Mouse (Mus musculus) liver, adult 2 months (tissue): ENCODE results near the gene Commd1. TPM values are rescaled to one million over a fixed set of nuclear protein-coding genes. Genes with fewer than 3 reads are reported as not detected.

Experiments used
- DNase-seq: peaks from one replicate; pipeline ENCODE4 v3.0.0-alpha.2; 2011; ENCODE audit warnings: low read depth, low spot score; ENCODE audit errors: extremely low read depth
- H3K27ac ChIP-seq: fragments of 200-500 bp; replicated peaks from 2 replicates; pipeline ENCODE4 v1.5.1; 2012; ENCODE audit warnings: low read depth, mild to moderate bottlenecking, control low read depth, inconsistent platforms, low read length; ENCODE audit not compliant: insufficient read depth
- H3K27me3 ChIP-seq: fragments of 200-500 bp; 2 replicates; pipeline ENCODE4 v1.6.1; 2012; ENCODE audit warnings: mild to moderate bottlenecking, moderate library complexity, low read length, inconsistent platforms; ENCODE audit not compliant: control insufficient read depth, insufficient read depth
- H3K36me3 ChIP-seq: fragments of 200-500 bp; 2 replicates; pipeline ENCODE4 v1.6.1; 2012; ENCODE audit warnings: low read length, inconsistent platforms; ENCODE audit not compliant: control insufficient read depth, insufficient read depth
- H3K4me1 ChIP-seq: fragments of 200-500 bp; 2 replicates; pipeline ENCODE4 v1.6.1; 2011; ENCODE audit warnings: low read length; ENCODE audit not compliant: control insufficient read depth, insufficient read depth
- H3K4me3 ChIP-seq: fragments of 200-500 bp; 2 replicates; pipeline ENCODE4 v1.5.1; 2011; ENCODE audit warnings: low read depth, mild to moderate bottlenecking, control low read depth, low read length, moderate library complexity; ENCODE audit not compliant: insufficient read depth
- H3K79me2 ChIP-seq: fragments of 200-500 bp; 2 replicates; pipeline ENCODE4 v1.6.1; 2012; ENCODE audit warnings: inconsistent platforms, mild to moderate bottlenecking, low read length, moderate library complexity; ENCODE audit not compliant: control insufficient read depth, insufficient read depth
- H3K9ac ChIP-seq: fragments of 200-500 bp; 2 replicates; pipeline ENCODE4 v1.6.1; 2012; ENCODE audit warnings: low read depth, mild to moderate bottlenecking, control low read depth, inconsistent platforms, low read length
- CTCF ChIP-seq: fragments of 200-500 bp; IDR thresholded peaks from 2 replicates; pipeline ENCODE4 v1.5.1; 2011; ENCODE audit warnings: low read depth, low read length, control low read depth
- POLR2A ChIP-seq: fragments of 200-500 bp; IDR thresholded peaks from 2 replicates; pipeline ENCODE4 v1.6.1; 2011; ENCODE audit warnings: low read length, control low read depth; ENCODE audit not compliant: insufficient read depth; ENCODE audit errors: extremely low read depth
- WGBS: fragments of 180-500 bp; shearing (Covaris S2); methylation state at CpG from one replicate; pipeline ENCODE4 v1.1.7; 2018; 5-methylcytosine and 5-hydroxymethylcytosine counted together
- polyA plus RNA-seq: library from polyadenylated mRNA; depleted of rRNA; stranded (reverse); fragments of >200 nt; gene quantifications from 2 replicates; pipeline ENCODE4 v1.2.3, GENCODE M21; 2012
- total RNA-seq: library from RNA; depleted of rRNA; stranded (reverse); fragments of >200 nt; gene quantifications from 2 replicates; pipeline ENCODE4 v1.2.3, GENCODE M21; 2014

Commd1 gene
- total and polyA plus RNA-seq, 2 experiments: 15.9 to 53.5 TPM

GRCm38 (mm10) chr11:22973599-22973998 lies 8.6 kb downstream of the Commd1 start:
- Histone ChIP-seq H3K4me3 (peak overlapping the region; percentile 61), H3K79me2 (peaks cover 28% of the 10 kb centered on the region; the same call in 1 of the 2 replicates), H3K36me3 (peaks cover 15% of the 10 kb centered on the region), H3K27me3 (no peaks in the 10 kb centered on the region), H3K27ac (peak overlapping the region; percentile 45), H3K4me1 (peaks cover 8% of the 10 kb centered on the region; the same call in 1 of the 2 replicates), H3K9ac (peak overlapping the region; percentile 64)
- TF ChIP-seq CTCF: no peak
- no peak for TF ChIP-seq POLR2A
- 53% methylated on average over 14 of the region's 14 CpGs for WGBS
- peak; percentile 48 for DNase-seq

GRCm38 (mm10) chr11:22972746-22973526 lies 9.2 kb downstream of the Commd1 start:
- H3K27me3 ChIP-seq: no peaks in the 10 kb centered on the region
- H3K79me2 ChIP-seq: peaks cover 27% of the 10 kb centered on the region; the same call in 1 of the 2 replicates
- peaks cover 15% of the 10 kb centered on the region for H3K36me3 ChIP-seq
- H3K27ac ChIP-seq: peak overlapping the region; percentile 69
- WGBS: 47% methylated on average over 45 of the region's 46 CpGs
- H3K4me1 ChIP-seq: peaks cover 8% of the 10 kb centered on the region; the same call in 1 of the 2 replicates
- H3K9ac ChIP-seq: peak overlapping the region; percentile 88
- TF ChIP-seq POLR2A (peak; percentile 51; the same call in 1 of the 2 replicates), CTCF (no peak)
- DNase-seq: peak; percentile 83
- H3K4me3 ChIP-seq: peak overlapping the region; percentile 96

GRCm38 (mm10) chr11:22971835-22972709 lies 10.1 kb downstream of the Commd1 start, which contains the start of gene Zrsr1:
Zrsr1 (plus strand) TSS chr11:22972005.
- WGBS: 49% methylated on average over 56 of the region's 56 CpGs
- H3K36me3 ChIP-seq: peaks cover 12% of the 10 kb centered on the region
- peaks cover 8% of the 10 kb centered on the region; the same call in 1 of the 2 replicates for H3K4me1 ChIP-seq
- peak within 1 kb of the TSS; percentile 88 for H3K9ac ChIP-seq
- H3K27ac ChIP-seq: peak within 1 kb of the TSS; percentile 69
- no peaks in the 10 kb centered on the region for H3K27me3 ChIP-seq
- peak within 1 kb of the TSS; percentile 96 for H3K4me3 ChIP-seq
- TF ChIP-seq POLR2A (peak; percentile 72; the same call in 1 of the 2 replicates), CTCF (no peak)
- H3K79me2 ChIP-seq: peaks cover 27% of the 10 kb centered on the region; the same call in 1 of the 2 replicates
- DNase-seq: peak; percentile 86

GRCm38 (mm10) chr11:22970546-22970945 lies 11.6 kb downstream of the Commd1 start:
- 97% methylated on average over 1 of the region's 1 CpGs for WGBS
- TF ChIP-seq CTCF (no peak), POLR2A (no peak)
- H3K79me2 ChIP-seq: peaks cover 25% of the 10 kb centered on the region; the same call in 1 of the 2 replicates
- no peak overlapping the region for H3K4me3 ChIP-seq
- peaks cover 2% of the 10 kb centered on the region; the same call in 1 of the 2 replicates for H3K4me1 ChIP-seq
- no peak overlapping the region for H3K9ac ChIP-seq
- H3K36me3 ChIP-seq: peaks cover 2% of the 10 kb centered on the region; the same call in 1 of the 2 replicates
- no peak overlapping the region for H3K27ac ChIP-seq
- H3K27me3 ChIP-seq: no peaks in the 10 kb centered on the region
- no peak for DNase-seq

- TF ChIP-seq POLR2A (no peak), CTCF (no peak)
- Histone ChIP-seq H3K27me3 (no peaks in the 10 kb centered on the region), H3K79me2 (peaks cover 23% of the 10 kb centered on the region; the same call in 1 of the 2 replicates), H3K4me3 (no peak overlapping the region), H3K4me1 (peaks cover 2% of the 10 kb centered on the region; the same call in 1 of the 2 replicates), H3K36me3 (0 out of 2 replicates have a peak, but pooled peaks cover 2% of the 10 kb centered on the region), H3K27ac (no peak overlapping the region), H3K9ac (no peak overlapping the region)
- WGBS: 41% methylated on average over 6 of the region's 6 CpGs
- DNase-seq: no peak
Measured at GRCm38 (mm10) chr11:22969486-22969885, 12.7 kb downstream of the Commd1 start.
